Mouse (Mus musculus) kidney, adult 11 months (tissue): ENCODE results near the gene Draxin.
"Not testable (repeated sequence)": the region's sequence is repeated elsewhere in the genome, so short reads cannot be mapped to it uniquely, and the experiment has no call there.

Experiments
- DNase-seq: peaks from one replicate; pipeline ENCODE4 v3.0.0; 2022

Gene Draxin

DNA sequence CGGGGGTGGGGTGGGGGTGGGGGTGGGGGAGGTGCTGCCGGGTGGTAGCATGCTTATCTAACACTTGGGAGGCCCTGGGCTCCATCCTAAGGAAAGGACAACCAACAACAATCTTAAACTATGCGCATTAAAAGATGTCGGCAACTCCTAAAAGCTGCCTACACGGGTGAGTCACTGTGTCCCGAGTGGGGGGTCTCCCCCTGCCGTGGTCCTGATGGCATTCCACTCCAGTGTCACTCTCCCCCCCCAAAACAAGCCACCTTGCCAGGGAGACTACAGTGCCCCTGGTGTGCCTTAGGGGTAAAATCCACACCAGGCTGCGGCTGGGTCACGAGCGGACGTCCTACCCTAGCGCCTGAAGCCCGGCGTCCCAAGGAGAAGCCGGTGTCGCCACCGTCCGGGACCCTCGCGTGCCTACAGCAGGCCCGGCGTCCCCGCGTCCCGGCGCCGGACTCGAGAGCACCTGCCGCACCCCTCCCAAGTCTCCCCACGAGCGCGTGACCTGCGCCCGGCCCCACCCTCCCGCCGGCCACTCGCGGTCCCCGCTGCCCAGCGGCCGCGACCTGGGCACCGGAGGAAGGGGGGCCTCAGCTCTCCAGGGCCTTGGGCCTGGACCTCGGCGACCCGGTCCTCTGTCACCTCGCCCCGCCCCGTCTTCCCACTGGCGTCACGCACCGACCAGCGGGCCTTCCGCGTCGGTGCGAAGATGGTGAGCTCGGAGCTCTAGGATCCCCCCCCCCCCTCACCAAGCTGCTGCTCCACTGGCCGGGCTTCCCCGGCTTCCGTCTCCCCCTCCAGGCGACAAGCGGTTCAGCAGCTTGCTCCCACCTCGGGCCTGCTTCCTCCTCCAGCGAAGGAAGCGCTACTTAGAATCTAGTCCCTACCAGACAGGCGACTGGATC lies 21.0 kb upstream of the Draxin start, which contains the start of gene Fbxo6:
Gene Fbxo6, minus strand, starts transcription at position 874 of the 902 bp plus-strand sequence.
- DNase-seq = peak; percentile 88

- peak; percentile 3 for DNase-seq
These were observed 20.4 kb upstream of the Draxin start for GRCm38 (mm10) chr4:148150953-148151266.

DNA sequence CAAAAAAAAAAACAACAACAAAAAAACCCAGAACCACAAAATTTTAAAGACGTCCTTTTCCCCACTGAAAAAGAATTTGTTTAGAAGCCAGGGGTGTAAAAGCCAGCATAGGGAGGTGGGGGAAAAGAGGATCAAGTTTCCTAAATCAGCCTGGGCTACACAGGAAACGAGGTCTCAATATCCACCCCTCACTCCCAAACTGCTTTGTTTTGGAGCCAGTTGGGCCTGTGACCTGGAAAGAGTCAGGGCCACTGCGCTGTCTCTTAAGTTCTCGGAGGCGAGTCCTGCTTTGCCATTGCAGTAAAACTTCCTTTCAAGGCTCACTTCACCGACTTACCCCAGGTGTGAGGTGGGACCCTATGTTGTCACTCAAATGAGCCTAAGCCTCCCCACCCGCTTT lies 19.7 kb upstream of the Draxin start:
- peak; percentile 13 for DNase-seq

- peak; percentile 31 for DNase-seq
These were observed 19.0 kb upstream of the Draxin start for GRCm38 (mm10) chr4:148149540-148149939.

- DNase-seq = peak; percentile 3
These were observed 17.2 kb upstream of the Draxin start for GRCm38 (mm10) chr4:148147714-148148113.

DNA sequence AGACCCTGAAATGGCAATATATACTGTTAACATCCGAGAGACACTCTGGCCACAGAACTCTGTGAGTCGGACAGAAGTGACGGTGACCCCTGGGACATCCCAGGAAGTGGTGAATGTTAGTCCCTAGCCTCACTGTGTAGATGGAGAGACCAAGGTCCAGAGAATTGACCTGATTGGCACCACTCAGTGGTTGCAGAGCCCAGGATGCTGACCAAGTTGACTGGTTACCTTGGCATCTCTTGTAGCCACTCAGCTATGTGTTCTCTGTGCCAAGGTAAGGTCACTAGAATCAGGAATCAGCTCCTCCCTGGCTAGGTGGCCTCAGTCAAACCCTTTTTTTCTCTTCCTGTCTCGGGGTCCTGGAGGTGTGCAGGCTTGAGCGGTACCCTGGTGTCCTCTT lies 13.2 kb upstream of the Draxin start:
- no peak for DNase-seq

GRCm38 (mm10) chr4:148140098-148141011 lies 9.9 kb upstream of the Draxin start:
- peak; percentile 95 for DNase-seq

GRCm38 (mm10) chr4:148139767-148140097 lies 9.2 kb upstream of the Draxin start:
- DNase-seq = no peak

- DNase-seq = no peak
These were observed 7.0 kb upstream of the Draxin start for GRCm38 (mm10) chr4:148137503-148137902.

GRCm38 (mm10) chr4:148134988-148135387 lies 4.5 kb upstream of the Draxin start:
- no peak for DNase-seq

- no peak for DNase-seq
These were observed 1.1 kb upstream of the Draxin start for GRCm38 (mm10) chr4:148131497-148132081.

DNA sequence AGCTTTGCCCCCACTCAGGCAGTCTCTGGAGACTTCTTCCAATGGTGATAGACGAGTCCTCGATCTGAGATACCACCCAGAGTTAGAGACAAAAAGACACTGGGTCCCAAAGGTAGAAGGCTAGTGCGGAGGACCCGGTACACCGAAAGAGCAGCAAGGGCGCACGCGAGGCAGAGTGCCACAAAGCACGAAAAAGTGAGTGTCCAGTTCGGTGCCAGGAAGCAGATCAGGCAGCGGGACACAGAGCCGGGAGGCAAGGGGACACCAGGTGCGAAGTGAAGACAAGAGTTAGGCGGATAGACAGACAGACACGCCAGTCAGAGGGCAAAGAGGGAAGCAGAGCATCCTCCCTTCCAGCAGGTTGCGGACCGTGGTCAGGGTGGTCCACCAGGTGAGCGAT lies 365 bp downstream of the Draxin start, which contains the start of gene Mad2l2:
Gene Mad2l2, plus strand, starts transcription at position 252 of the 400 bp plus-strand sequence.
- DNase-seq = no peak

DNA sequence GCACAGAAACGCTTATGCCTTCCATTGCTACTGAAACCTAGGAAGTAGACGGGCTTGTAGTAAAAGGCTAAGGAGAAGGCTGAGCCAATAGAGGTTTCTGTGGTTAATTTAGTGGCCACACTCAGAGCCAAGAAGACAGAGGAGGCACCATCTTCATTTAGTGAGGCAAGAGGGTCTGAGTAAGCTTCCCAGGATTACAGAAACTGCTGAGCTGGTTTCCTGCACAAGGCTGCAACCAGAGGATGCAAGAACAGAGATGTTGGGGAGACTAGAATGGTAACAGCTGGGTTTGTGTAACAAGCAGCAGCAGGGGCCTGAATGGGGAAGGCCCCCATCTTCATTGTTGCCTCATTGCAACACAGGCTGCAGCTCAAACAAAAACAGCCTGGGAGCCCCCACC lies 1.8 kb downstream of the Draxin start:
- DNase-seq = no peak

- DNase-seq = no peak
These were observed 2.3 kb downstream of the Draxin start for GRCm38 (mm10) chr4:148128241-148128640.

- DNase-seq = no peak
These were observed 7.8 kb downstream of the Draxin start for GRCm38 (mm10) chr4:148122694-148123066.

DNA sequence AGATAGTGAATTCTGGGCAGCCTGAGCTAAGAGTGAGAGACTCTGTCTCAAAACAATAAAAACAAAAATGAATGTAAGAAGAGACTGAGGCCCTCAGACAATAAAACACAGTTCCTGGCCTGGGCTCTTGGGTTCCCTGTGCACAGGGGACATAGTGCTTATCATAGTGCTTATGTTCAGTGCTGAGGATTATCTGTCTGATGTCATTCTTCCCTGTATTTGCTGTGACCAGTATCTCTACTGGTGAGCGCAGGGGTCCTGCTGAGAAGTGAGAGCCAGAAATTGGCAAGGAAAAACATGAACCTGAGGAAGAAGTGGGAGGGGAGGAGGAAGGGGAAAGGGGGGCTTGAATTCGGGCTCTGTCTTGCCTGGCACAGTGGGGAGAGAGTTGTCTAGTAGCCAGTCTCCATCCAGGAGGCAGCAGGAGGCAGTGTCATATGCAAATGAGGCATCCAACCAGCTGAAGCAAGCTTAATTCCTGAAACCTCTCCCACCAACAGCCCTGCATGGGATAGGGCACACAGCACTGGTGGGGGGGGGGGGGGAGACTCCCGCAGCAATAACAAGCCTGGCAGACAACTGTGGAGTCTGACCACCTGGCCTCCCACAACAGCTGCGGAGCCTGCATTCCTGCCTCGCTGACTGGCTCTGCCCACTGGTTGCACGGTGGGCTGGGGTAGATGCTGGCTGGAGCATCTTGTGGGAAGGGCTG lies 8.4 kb downstream of the Draxin start:
- no peak for DNase-seq

- DNase-seq = no peak
These were observed 9.1 kb downstream of the Draxin start for GRCm38 (mm10) chr4:148121362-148121761.

DNA sequence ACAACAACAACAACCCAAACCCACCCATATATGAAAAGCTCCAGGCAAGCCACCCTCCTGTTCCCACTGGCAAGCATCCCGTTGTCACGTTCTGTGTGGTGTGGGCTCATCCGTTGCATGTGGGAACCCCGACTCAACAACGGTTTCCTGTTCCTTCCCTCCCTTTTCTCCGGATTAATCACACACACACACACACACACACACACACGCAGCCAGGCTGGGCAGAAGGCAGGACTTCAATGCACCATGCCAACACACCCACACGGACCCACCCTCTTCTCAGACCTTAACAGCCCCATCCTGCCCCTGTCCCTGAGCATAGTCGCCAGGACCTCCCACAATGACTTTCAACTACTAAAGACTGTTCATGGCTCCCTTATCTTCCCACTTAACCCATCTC lies 9.9 kb downstream of the Draxin start:
- DNase-seq = no peak

DNA sequence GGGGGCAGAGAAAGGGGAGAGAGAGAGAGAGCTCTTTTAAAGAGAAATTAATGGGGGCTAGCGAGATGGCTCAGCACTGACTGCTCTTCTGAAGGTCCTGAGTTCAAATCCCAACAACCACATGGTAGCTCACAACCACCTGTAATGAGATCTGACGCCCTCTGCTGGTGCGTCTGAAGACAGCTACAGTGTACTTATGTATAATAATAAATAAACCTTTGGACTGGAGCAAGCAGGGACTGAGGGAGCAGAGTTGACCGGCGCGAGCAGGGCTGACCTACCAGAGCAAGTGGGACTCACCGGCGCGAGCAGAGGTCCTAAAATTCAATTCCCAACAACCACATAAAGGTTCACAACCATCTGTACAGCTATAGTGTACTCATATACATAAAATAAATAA lies 10.9 kb downstream of the Draxin start:
- DNase-seq = not testable (repeated sequence)

DNA sequence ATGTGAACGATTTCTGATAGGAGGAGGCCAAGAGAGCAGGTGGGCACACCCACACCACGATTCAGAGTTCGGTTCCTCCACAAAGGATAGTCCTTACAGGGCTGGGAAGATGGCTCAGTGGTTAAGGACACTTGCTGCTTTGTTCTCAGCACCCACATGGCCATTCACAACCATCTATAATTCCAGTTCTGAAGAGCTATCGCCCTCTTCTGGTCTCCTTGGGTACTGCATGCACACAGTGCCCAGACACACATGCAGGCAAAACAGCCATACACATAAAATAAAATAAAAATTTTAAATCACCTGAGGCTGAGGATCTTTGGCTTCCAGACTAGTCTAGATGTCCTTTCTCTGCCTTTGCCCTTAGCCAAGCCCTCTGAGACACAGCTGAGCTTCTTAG lies 13.1 kb downstream of the Draxin start:
- no peak for DNase-seq

DNA sequence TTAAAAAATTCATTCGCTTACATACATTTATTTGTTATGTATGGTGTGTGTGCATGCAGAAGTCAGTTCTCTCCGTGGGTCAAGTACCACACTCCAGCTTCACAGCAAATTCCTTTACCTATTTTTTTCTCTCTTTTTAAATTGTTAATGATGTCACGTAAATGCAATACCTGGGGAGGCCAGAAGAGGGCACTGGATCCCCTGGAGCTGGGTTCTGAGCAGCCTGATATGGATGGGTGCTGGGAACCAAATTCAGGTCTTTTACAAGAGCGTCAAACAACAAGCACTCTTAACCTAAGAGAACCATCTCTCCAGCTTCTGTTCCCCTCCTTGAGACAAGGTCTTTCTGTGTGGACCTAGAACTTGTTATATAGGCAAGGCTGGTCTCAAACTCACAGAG lies 13.8 kb downstream of the Draxin start:
- DNase-seq = no peak

GRCm38 (mm10) chr4:148115467-148115866 lies 15.0 kb downstream of the Draxin start:
- peak; percentile 28 for DNase-seq
